Mouse (Mus musculus) hindbrain, postnatal 0 days (tissue): Measurements from ENCODE around the gene Prrx1. TPM values are rescaled to one million over a fixed set of nuclear protein-coding genes. Genes with fewer than 3 reads are reported as not detected.

Source experiments
- ATAC-seq: fragments of 200-750 bp; cut with Nextera tagmentation; 2 replicates; pipeline ENCODE4 v1.8.0; 2017; ENCODE audit warnings: mild to moderate bottlenecking, moderate TSS enrichment, moderate library complexity
- DNase-seq: peaks from one replicate; pipeline ENCODE4 v3.0.0-alpha.2; 2015; ENCODE audit warnings: low spot score
- H3K27ac ChIP-seq: fragments of 300-500 bp; sonication (generic); 2 replicates; pipeline ENCODE4 v1.5.1; 2014; ENCODE audit warnings: mild to moderate bottlenecking
- H3K27me3 ChIP-seq: fragments of 300-500 bp; sonication (generic); 2 replicates; pipeline ENCODE4 v1.6.1; 2014; ENCODE audit warnings: low read length, mixed read lengths; ENCODE audit not compliant: insufficient read depth
- H3K36me3 ChIP-seq: fragments of 300-500 bp; sonication (generic); 2 replicates; pipeline ENCODE4 v1.6.1; 2014; ENCODE audit warnings: low read length, mixed read lengths; ENCODE audit not compliant: insufficient read depth
- H3K4me1 ChIP-seq: fragments of 300-500 bp; sonication (generic); 2 replicates; pipeline ENCODE4 v1.6.1; 2014; ENCODE audit warnings: antibody characterized with exemption, low read length, mixed read lengths; ENCODE audit not compliant: insufficient read depth
- H3K4me2 ChIP-seq: fragments of 300-500 bp; sonication (generic); 2 replicates; pipeline ENCODE4 v1.6.1; 2014; ENCODE audit warnings: low read depth, mild to moderate bottlenecking, low read length, moderate library complexity, mixed read lengths
- H3K4me3 ChIP-seq: fragments of 300-500 bp; sonication (generic); 2 replicates; pipeline ENCODE4 v1.5.1; 2014; ENCODE audit warnings: low read length
- H3K9ac ChIP-seq: fragments of 300-500 bp; sonication (generic); replicated peaks from 2 replicates; pipeline ENCODE4 v1.6.1; 2014; ENCODE audit warnings: mild to moderate bottlenecking, low read length, moderate library complexity, mixed read lengths
- H3K9me3 ChIP-seq: fragments of 300-500 bp; sonication (generic); 2 replicates; pipeline ENCODE4 v1.6.1; 2016; ENCODE audit warnings: low read length, mixed read lengths
- CTCF ChIP-seq: IDR thresholded peaks from 2 replicates; pipeline ENCODE4 v1.5.1; 2016; ENCODE audit warnings: antibody characterized with exemption, control low read depth, low read depth
- WGBS: fragments of 180-500 bp; shearing (Covaris S2); extraction: QIAGEN DNeasy Blood & Tissue Kit; methylation state at CpG from one replicate; pipeline ENCODE4 v1.1.7; 2014; 5-methylcytosine and 5-hydroxymethylcytosine counted together
- polyA plus RNA-seq: library from polyadenylated mRNA; unstranded; fragments of >200 nt; fragmentation: Nextera tagmentation; extraction: Ambion mirVana; gene quantifications from 2 replicates; pipeline ENCODE4 v1.2.1, GENCODE M21; 2015
- total RNA-seq: library from RNA; depleted of rRNA; stranded (reverse); fragments of >200 nt; gene quantifications from 2 replicates; pipeline ENCODE4 v1.2.3, GENCODE M21; 2014

Prrx1 gene
- total and polyA plus RNA-seq, 2 experiments from 2014 or later: 4.8 to 4.9 TPM

- H3K9me3 ChIP-seq: no peaks in the 10 kb centered on the region
- no peaks in the 10 kb centered on the region for H3K4me1 ChIP-seq
- H3K27ac ChIP-seq: no peak overlapping the region
- H3K4me2 ChIP-seq: no peak overlapping the region
- H3K9ac ChIP-seq: no peak overlapping the region
- H3K36me3 ChIP-seq: no peaks in the 10 kb centered on the region
- H3K4me3 ChIP-seq: no peak overlapping the region
- DNase-seq (peak; percentile 35), ATAC-seq (0 out of 2 replicates have a peak, but pooled peaks have one; percentile 27)
- no peak for TF ChIP-seq CTCF
- no peaks in the 10 kb centered on the region for H3K27me3 ChIP-seq
- 53% methylated on average over 2 of the region's 2 CpGs for WGBS
Observed at GRCm38 (mm10) chr1:163337821-163338220, 24.3 kb upstream of the Prrx1 start.

DNA sequence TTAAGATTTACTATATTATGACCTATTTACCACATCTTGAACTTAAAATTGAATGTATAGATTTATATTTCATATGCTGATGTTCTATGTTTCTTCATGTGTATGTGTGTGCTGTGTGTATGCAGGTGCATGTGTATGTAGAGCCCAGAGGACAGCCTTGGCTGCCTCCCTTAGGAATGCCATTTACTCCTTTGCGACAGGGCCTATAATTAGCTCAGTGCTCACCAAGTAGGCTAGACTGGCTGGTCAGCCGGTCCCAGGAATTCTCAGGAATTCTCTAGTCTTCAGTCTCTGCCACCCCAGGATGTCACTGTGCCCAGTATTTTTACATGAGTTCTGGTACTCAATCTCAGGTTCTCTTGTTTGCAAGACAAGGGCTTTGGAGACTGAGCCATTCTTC, 13.8 kb upstream of the Prrx1 start:
- WGBS: 67% methylated on average over 2 of the region's 2 CpGs
- no peaks in the 10 kb centered on the region for H3K36me3 ChIP-seq
- H3K9me3 ChIP-seq: no peaks in the 10 kb centered on the region
- no peak overlapping the region for H3K9ac ChIP-seq
- H3K4me2 ChIP-seq: no peak overlapping the region
- no peak overlapping the region for H3K4me3 ChIP-seq
- H3K27ac ChIP-seq: no peak overlapping the region
- ATAC-seq: no peak
- H3K4me1 ChIP-seq: no peaks in the 10 kb centered on the region
- DNase-seq: no peak
- no peaks in the 10 kb centered on the region for H3K27me3 ChIP-seq
- no peak for TF ChIP-seq CTCF

DNA sequence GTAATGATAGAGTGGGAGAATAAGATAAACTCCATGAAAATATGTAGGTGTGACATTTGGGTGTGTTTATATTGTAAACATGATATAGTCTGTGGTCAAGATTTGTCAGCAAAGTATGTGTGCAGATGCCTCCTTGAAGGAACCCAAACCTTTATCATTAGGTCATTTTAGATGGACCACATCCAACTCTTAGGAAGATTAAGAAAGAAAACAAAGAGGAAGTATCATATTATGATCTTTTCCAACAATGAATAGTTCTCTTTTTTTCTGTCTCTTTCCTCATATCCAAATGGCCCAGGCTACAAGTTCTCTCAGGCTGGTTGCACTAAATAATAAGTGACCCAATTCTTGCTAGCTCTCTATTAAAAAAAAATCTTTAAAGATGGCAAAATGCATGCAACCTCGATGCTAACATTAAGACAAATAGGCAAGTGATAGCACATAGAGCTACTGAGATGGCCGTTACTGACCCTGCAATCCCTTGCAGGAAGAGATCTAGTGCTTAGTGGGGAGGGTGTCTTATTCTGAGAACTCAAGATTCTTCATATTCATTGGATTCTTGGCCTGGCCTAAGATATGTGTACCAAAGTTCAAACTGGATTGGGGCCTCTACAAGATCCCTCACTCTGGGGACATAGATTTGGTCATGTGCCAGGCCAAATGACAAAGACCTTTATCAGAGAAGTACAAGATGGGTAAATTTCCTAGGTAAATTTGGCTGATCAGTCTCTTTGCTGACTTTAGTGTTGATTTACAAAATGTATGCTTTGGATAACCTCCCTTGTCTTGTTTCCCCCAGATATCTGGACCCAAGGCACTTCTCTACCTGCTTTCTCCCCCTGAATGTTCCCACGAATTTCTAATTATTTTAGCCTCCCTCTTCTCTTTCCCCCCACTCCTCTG, 6.4 kb upstream of the Prrx1 start:
- no peak overlapping the region for H3K4me3 ChIP-seq
- no peak for TF ChIP-seq CTCF

DNA sequence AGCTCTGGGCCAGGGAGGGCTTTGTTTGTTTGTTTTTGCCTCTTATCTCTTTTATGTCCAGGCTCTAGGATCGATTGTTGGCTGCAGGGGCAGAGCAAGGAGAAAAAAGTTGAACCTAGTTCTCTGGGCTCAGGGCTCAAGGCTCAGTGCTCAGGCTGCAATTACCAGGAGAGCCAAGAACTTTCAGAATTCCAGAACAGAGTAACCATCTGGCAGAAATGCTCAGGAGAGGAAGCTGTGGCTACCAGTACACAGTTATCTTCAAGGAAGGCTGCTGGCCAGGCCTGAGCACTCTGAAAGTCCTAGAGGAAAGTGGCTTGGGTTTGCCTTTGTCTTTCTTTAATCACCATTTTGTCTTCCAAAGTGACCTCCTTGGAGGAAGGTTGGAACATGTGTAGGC, 3.4 kb upstream of the Prrx1 start:
- Histone ChIP-seq H3K9me3 (no peaks in the 10 kb centered on the region), H3K27me3 (peaks cover 16% of the 10 kb centered on the region; the same call in 1 of the 2 replicates), H3K4me3 (no peak overlapping the region), H3K27ac (no peak overlapping the region), H3K4me1 (peaks cover 5% of the 10 kb centered on the region), H3K4me2 (no peak overlapping the region), H3K36me3 (no peaks in the 10 kb centered on the region), H3K9ac (no peak overlapping the region)
- WGBS: 41% methylated on average over 1 of the region's 1 CpGs
- DNase-seq (no peak), ATAC-seq (no peak)
- no peak for TF ChIP-seq CTCF

More for the DNA sequence above, 6.4 kb upstream of the Prrx1 start:
- 69% methylated on average over 3 of the region's 3 CpGs for WGBS
- peaks cover 16% of the 10 kb centered on the region; the same call in 1 of the 2 replicates for H3K27me3 ChIP-seq
- H3K9me3 ChIP-seq: no peaks in the 10 kb centered on the region
- ATAC-seq (no peak), DNase-seq (no peak)
- H3K4me2 ChIP-seq: no peak overlapping the region
- H3K9ac ChIP-seq: no peak overlapping the region
- peaks cover 2% of the 10 kb centered on the region; the same call in 1 of the 2 replicates for H3K4me1 ChIP-seq
- H3K27ac ChIP-seq: no peak overlapping the region
- no peaks in the 10 kb centered on the region for H3K36me3 ChIP-seq

GRCm38 (mm10) chr1:163314829-163315301, 1.4 kb upstream of the Prrx1 start:
- peak overlapping the region; percentile 48 for H3K4me3 ChIP-seq
- H3K27me3 ChIP-seq: peaks cover 28% of the 10 kb centered on the region; the same call in 1 of the 2 replicates
- ATAC-seq: no peak
- H3K9ac ChIP-seq: no peak overlapping the region
- H3K9me3 ChIP-seq: no peaks in the 10 kb centered on the region
- 3% methylated on average over 23 of the region's 23 CpGs for WGBS
- DNase-seq: no peak
- TF ChIP-seq CTCF: no peak
- H3K4me1 ChIP-seq: peaks cover 5% of the 10 kb centered on the region
- H3K36me3 ChIP-seq: no peaks in the 10 kb centered on the region
- peak overlapping the region; percentile 69 for H3K4me2 ChIP-seq
- H3K27ac ChIP-seq: no peak overlapping the region

DNA sequence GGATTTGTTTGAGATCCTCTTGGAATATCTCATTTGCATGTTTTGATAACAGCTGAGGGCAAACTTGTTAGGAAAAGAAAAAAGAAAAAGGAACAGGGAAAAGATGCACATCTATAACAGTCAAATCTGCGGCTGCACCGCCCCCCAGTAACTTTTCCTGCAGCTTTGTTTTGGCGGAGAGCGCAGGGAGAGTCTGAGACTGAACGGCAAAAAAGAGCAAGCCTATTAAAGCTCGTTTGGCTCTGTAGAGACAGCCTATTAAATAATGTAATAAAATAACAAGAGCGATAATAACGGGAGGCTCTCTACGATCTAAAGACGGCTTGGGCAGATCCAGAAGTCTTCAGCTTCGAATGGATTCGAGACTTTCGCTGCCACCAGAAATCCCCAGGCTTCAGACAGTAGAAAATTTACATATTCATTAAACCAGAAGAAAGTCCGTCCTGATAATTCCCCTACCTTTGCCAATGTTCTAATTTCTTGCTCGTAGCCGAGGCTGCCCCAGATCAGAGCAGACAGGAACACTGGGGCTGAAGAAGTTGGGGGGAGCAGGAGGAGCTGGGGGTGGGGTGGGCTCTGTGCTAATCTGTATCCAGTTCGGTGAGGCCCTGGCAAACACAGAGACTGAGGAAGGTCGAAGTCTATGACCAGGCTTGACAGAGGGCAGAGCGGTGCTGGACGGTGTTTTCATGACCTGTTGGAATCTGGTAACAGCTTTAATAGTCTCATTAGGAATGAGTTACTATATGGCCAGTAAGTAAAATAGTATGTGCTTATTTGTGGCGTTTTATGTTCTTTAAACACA, 613 bp upstream of the Prrx1 start:
- H3K36me3 ChIP-seq: no peaks in the 10 kb centered on the region
- H3K27me3 ChIP-seq: peaks cover 36% of the 10 kb centered on the region; the same call in 1 of the 2 replicates
- H3K4me1 ChIP-seq: peaks cover 5% of the 10 kb centered on the region
- peak; percentile 16 for DNase-seq
- no peak for TF ChIP-seq CTCF
- no peaks in the 10 kb centered on the region for H3K9me3 ChIP-seq
- H3K4me3 ChIP-seq: peak overlapping the region; percentile 48
- ATAC-seq: no peak
- peak overlapping the region; percentile 69 for H3K4me2 ChIP-seq
- 1% methylated on average over 21 of the region's 21 CpGs for WGBS
- H3K9ac ChIP-seq: no peak overlapping the region
- H3K27ac ChIP-seq: no peak overlapping the region
